Mouse (Mus musculus): Measurements from ENCODE around the gene Nsmf. TPM values are rescaled to one million over a fixed set of nuclear protein-coding genes. Genes with fewer than 3 reads are reported as not detected.
A peak's percentile ranks its signal among the peaks of the same experiment; 100 is the strongest.

Nsmf gene
- total RNA-seq, 2 experiments from 2014 or later: 982 to 1,031 TPM

- DNase-seq (ENCODE audit: low spot score in 2 of 2): no peak
Observed at GRCm38 (mm10) chr2:25083697-25084096, 29.5 kb downstream of the Nsmf start.

GRCm38 (mm10) chr2:25085571-25085970 is 31.4 kb downstream of the Nsmf start:
- no peak for DNase-seq (ENCODE audit: low spot score in 2 of 2)

- DNase-seq (ENCODE audit: low spot score in 2 of 2): no peak
Observed at GRCm38 (mm10) chr2:25087842-25088241, 33.7 kb downstream of the Nsmf start.

GRCm38 (mm10) chr2:25088636-25089035 is 34.5 kb downstream of the Nsmf start:
- DNase-seq (ENCODE audit: low spot score in 2 of 2): no peak

DNA sequence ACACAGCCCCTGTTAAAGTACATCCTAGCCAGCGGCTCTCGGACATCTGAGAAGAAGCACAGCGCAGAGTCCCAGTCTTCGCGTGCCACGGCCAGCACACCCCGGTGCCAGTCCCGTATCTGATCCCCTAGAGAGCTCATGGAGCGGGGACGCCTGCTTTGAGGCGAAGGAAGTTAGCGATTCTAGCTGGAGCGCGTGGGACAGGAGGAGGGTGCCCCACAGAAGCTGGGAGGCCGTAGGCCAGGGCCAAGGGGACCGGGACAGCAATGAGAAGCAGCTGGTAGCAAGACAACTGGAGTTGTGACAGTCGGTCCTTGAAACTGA is 40.6 kb downstream of the Nsmf start:
- no peak for DNase-seq (ENCODE audit: low spot score in 2 of 2)

DNA sequence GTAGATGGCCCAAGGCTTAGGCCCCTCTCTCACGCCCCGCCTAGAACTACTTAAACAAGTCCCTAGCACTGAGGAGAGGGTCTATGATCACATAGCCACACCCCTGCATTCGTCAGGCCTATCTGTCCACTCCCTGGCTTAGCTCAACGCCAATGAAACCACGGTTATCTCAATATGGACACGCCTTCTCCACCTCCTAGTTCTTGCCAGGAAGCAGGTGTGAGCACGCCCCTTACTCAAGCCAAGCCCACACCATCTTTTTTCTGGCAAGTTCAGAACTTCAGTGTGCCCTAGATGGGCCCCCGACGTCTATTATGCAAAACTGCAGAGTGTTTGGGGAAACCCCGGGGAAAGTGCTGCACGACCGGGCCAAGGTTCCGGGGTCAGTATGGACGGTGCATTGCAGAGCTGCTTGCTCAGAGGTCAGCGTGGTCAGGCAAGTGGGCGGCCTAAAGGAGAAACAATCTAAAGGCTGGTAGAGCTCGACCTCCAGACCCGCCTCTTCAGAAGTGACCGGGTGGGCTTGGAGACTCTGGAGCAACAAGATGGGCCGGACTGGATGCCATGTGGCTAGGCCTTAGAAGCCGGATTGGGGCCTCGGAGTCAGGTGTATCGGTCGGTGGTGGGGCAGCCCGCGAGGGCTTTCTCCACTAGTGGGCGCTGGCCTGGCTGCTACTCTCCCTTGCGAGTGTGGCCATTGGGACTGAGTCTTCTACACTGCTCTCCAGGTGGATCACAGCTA is 41.1 kb downstream of the Nsmf start, which contains the start of gene Noxa1:
Gene Noxa1, minus strand, starts transcription at position 41 of the 742 bp plus-strand sequence.
- no peak for DNase-seq (ENCODE audit: low spot score in 2 of 2)

DNA sequence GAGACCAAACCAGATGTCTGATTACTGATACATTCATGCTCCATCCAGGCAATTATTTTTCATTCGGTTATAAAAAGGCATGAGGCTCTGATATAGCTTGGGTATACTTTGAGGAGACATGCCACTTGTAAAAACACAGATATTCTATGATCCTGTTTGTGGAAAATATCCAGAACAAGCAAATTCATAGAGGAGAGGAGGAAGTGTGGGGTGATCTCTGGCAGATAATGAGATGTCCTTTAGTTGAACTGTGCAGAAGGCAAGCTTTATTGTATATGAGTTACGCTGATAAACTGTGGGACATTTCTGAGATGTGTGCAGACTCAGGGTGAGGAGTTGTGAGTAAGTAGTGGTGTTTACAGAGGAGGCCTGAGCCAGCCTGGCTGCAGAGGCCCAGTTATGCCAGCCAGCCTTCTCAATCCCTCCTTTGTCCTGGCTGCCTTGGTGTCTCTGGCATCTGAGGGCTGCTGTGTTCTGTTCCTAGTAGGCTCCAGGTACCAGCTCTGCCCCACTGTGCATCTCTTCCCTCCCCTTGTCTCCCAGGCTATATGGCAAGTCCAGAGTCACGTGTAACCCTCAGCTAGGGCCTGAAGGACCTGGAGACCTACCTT is 44.0 kb downstream of the Nsmf start:
- no peak for DNase-seq (ENCODE audit: low spot score in 2 of 2)

- DNase-seq (ENCODE audit: low spot score in 2 of 2): peak; percentile 46 to 60
Observed at GRCm38 (mm10) chr2:25098956-25099355, 44.8 kb downstream of the Nsmf start.

GRCm38 (mm10) chr2:25099703-25100102 is 45.5 kb downstream of the Nsmf start:
- DNase-seq (ENCODE audit: low spot score in 2 of 2): no peak

DNA sequence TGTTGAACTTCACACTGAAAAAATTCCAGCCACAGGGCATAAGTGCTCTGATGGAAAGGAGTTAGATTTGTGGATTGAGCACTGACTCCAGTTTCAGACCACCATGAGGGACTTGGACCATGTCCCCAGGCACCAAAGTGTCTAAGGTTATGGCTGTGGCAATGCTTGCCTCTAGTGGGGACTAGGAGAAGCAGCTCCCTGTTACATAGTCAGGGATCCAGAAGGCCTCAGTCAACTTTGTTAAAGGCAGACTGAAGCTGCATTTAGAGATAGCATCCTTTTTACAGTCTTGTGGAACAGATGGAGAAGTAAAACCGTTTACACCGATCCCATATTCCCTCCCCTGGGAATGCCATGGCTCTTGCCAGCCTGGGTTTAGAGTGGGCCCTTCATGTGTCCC is 50.0 kb downstream of the Nsmf start:
- DNase-seq (ENCODE audit: low spot score in 2 of 2): no peak

DNA sequence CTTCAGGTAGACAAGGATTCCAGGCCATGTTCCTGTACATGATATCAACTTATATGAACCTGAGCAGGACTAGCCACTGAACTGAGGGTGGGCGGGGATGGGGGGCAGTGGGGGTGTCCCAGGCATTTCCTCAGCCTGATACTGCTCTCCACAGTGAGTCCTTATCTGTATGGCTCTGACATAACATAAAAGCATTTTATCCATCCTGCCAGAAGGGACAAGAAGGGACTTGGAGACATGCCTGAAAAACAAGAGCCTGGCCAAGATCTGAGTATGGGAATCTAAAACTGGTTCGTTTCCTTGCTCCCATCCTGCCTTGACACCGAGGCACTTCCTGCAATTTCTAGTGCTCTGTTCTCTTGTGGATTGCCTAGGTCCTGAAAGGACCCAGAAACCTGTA is 51.9 kb downstream of the Nsmf start:
- DNase-seq (ENCODE audit: low spot score in 2 of 2): no peak

DNA sequence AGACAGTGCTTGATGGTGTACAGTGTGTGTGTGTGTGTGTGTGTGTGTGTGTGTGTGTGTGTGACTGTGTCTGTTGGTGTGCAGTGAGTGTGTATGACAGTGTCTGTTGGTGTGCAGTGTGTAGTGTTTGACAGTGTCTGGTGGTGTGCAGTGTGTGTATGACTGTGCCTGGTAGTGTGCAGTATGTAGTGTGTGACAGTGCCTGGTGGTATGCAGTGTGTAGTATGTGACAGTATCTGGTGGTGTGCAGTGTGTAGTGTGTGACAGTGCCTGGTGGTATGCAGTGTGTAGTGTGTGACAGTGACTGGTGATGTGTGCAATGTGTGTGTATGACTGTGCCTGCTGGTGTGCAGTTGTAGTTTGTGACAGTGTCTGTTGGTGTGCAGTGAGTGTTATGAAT is 55.3 kb downstream of the Nsmf start:
- DNase-seq (ENCODE audit: low spot score in 2 of 2): no peak

GRCm38 (mm10) chr2:25110505-25111183 is 56.5 kb downstream of the Nsmf start:
- DNase-seq (ENCODE audit: low spot score in 2 of 2): no peak

GRCm38 (mm10) chr2:25111184-25111791 is 57.1 kb downstream of the Nsmf start:
- DNase-seq (ENCODE audit: low spot score in 2 of 2): no peak

Small RNA genes lying within 50 kb of the gene (microRNA-seq; reads per million reads assigned to microRNA genes)
- gene Gm24328 (0 to 0.23 reads per million in 2 experiments), gene Mir7664 (0 to 0.57 reads per million in 2 experiments)

Other genes starting within 250 kb of the Nsmf start
- gene Ehmt1, start 134.7 kb upstream of the Nsmf start, total RNA-seq (2021): 10 to 100 TPM; 74.8 to 75.6 TPM
- gene Arrdc1, start 119.1 kb upstream of the Nsmf start, total RNA-seq (2021): 10 to 100 TPM; 16.5 to 17.5 TPM
- 10 to 100 TPM; 34.6 to 36.8 TPM for gene Zmynd19, start 104.6 kb upstream of the Nsmf start, total RNA-seq (2021)
- 10 to 100 TPM; 29.7 TPM for gene Dph7, start 92.0 kb upstream of the Nsmf start, total RNA-seq (2021)
- gene Mrpl41, start 79.3 kb upstream of the Nsmf start, total RNA-seq (2021): 10 to 100 TPM; 96.8 to 99.2 TPM
- gene Pnpla7, start 78.3 kb upstream of the Nsmf start, total RNA-seq (2021): 10 to 100 TPM; 23.8 to 24.7 TPM
- not detected for gene Entpd8, start 25.9 kb downstream of the Nsmf start, total RNA-seq (2021)
- not detected for gene Noxa1, start 40.8 kb downstream of the Nsmf start, total RNA-seq (2021)
- gene Nrarp, start 126.4 kb downstream of the Nsmf start, total RNA-seq (2021): 10 to 100 TPM; 38.1 to 49.8 TPM
- gene Tor4a, start 142.5 kb downstream of the Nsmf start, total RNA-seq (2021): 1 to 10 TPM; 1.7 to 2.0 TPM
- gene Nelfb, start 157.1 kb downstream of the Nsmf start, total RNA-seq (2021): 10 to 100 TPM; 50.7 to 51.7 TPM
- gene Stpg3, start 160.3 kb downstream of the Nsmf start, total RNA-seq (2021): not detected
- gene Fam166a, start 164.4 kb downstream of the Nsmf start, total RNA-seq (2021): not detected
- gene Tubb4b, start 170.3 kb downstream of the Nsmf start, total RNA-seq (2021): 100 to 1,000 TPM; 415 to 455 TPM
- gene Slc34a3, start 180.0 kb downstream of the Nsmf start, total RNA-seq (2021): not detected
- not detected for gene Rnf224, start 182.4 kb downstream of the Nsmf start, total RNA-seq (2021)
- 100 to 1,000 TPM; 195 to 202 TPM for gene Rnf208, start 187.9 kb downstream of the Nsmf start, total RNA-seq (2021)
- gene Cysrt1, start 188.1 kb downstream of the Nsmf start, total RNA-seq (2021): not detected
- gene AL732309.1, start 192.5 kb downstream of the Nsmf start, total RNA-seq (2021): 1 to 10 TPM; 3.6 to 3.7 TPM
- gene Tmem203, start 201.1 kb downstream of the Nsmf start, total RNA-seq (2021): 10 to 100 TPM; 34.3 to 38.0 TPM
- gene Tprn, start 208.3 kb downstream of the Nsmf start, total RNA-seq (2021): 10 to 100 TPM; 21.1 to 23.2 TPM
- gene Ssna1, start 218.1 kb downstream of the Nsmf start, total RNA-seq (2021): 10 to 100 TPM; 69.1 to 70.1 TPM
- gene Anapc2, start 218.1 kb downstream of the Nsmf start, total RNA-seq (2021): 10 to 100 TPM; 66.6 to 72.1 TPM
- not detected for gene Tmem210, start 233.8 kb downstream of the Nsmf start, total RNA-seq (2021)
- gene Lrrc26, start 235.6 kb downstream of the Nsmf start, total RNA-seq (2021): not detected